Mouse (Mus musculus) thymus, adult 2 months (tissue): ENCODE results near the gene Lipe.

Source experiments
- CTCF ChIP-seq: fragments of 200-500 bp; IDR thresholded peaks from 2 replicates; pipeline ENCODE4 v1.5.1; 2012; ENCODE audit warnings: mild to moderate bottlenecking, control low read depth, low read length, moderate library complexity, borderline replicate concordance; ENCODE audit not compliant: control insufficient read depth, poor library complexity, insufficient read depth; ENCODE audit errors: extremely low read depth
- POLR2A ChIP-seq: fragments of 200-500 bp; IDR thresholded peaks from 2 replicates; pipeline ENCODE4 v1.6.1; 2012; ENCODE audit warnings: mild to moderate bottlenecking, low read length, control low read depth, moderate library complexity; ENCODE audit not compliant: control insufficient read depth, poor library complexity, insufficient read depth; ENCODE audit errors: extremely low read depth

DNA sequence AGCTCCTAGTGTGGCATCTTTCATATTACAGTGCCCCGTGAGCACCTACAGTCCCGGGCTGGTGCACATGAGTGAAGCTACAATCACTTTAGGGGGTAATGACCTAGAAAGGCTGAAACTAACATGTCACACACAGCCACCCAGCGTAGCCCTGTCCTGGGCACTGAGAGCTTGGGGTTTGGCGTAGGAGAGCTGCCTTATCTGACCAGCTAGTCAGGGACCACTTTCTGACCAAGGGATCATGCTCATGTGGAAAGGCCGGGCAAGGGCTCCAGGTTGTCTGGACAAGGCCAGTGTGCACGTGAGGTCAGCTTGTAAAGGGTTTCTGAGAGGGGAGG is 42.3 kb upstream of the Lipe start:
- TF ChIP-seq POLR2A (no peak), CTCF (no peak)
